ENCODE assay signal across 19 mouse cellular contexts in genomic region chr1:76880783-76881145, GRCm38 (mm10).
"Had no signal": no experiment of that assay in that cellular context is flagged by ENCODE, and none has a peak within 500 bp of the region (broad histone marks: within the 10 kb centered on the region; RNA-seq: fewer than 3 reads in every experiment).

No protein-coding gene starts in this region.

- H3K4me1 ChIP-seq: limb, embryonic 13.5 days; liver, embryonic 13.5 days; midbrain, embryonic 12.5 days; midbrain, embryonic 15.5 days; neural tube, embryonic 13.5 days had no signal

- DNase-seq: kidney, adult 8-10 months; kidney, postnatal 14 days; liver; liver, embryonic 13.5 days; lung, adult 2 months; lung, postnatal 14 days; lung, postnatal 4 days; retina, postnatal 1 day; right cerebral cortex, postnatal 25 days; thymus, adult 2 months; thymus, postnatal 14 days; thymus, postnatal 4 days had no signal

- H3K27ac ChIP-seq: limb, embryonic 10.5 days; limb, embryonic 13.5 days; liver, embryonic 13.5 days; midbrain, embryonic 12.5 days; midbrain, embryonic 15.5 days; neural tube, embryonic 13.5 days; stomach, postnatal 0 days had no signal

- H3K27me3 ChIP-seq: limb, embryonic 13.5 days; liver, embryonic 13.5 days; midbrain, embryonic 12.5 days; midbrain, embryonic 15.5 days; neural tube, embryonic 13.5 days had no signal

- H3K36me3 ChIP-seq: limb, embryonic 10.5 days; limb, embryonic 13.5 days; liver, embryonic 13.5 days; midbrain, embryonic 12.5 days; midbrain, embryonic 15.5 days; neural tube, embryonic 13.5 days had no signal

- ATAC-seq: midbrain, embryonic 15.5 days had no signal

- H3K9ac ChIP-seq: limb, embryonic 13.5 days; liver, embryonic 13.5 days; midbrain, embryonic 12.5 days; midbrain, embryonic 15.5 days; neural tube, embryonic 13.5 days had no signal

- H3K9me3 ChIP-seq: limb, embryonic 10.5 days; limb, embryonic 13.5 days; liver, embryonic 13.5 days; midbrain, embryonic 12.5 days; midbrain, embryonic 15.5 days; neural tube, embryonic 13.5 days had no signal

- H3K4me3 ChIP-seq: limb, embryonic 10.5 days; limb, embryonic 13.5 days; liver, embryonic 13.5 days; midbrain, embryonic 12.5 days; midbrain, embryonic 15.5 days; myocyte; neural tube, embryonic 13.5 days had no signal

- H3K4me2 ChIP-seq: limb, embryonic 13.5 days; liver, embryonic 13.5 days; midbrain, embryonic 12.5 days; midbrain, embryonic 15.5 days; neural tube, embryonic 13.5 days had no signal
